Mouse (Mus musculus) hindlimb bud, embryonic 11.5 days (tissue): Measurements from ENCODE around the gene Atp5b.
"Not testable (repeated sequence)": the region's sequence is repeated elsewhere in the genome, so short reads cannot be mapped to it uniquely, and the experiment has no call there.

Source experiments
- DNase-seq: peaks from one replicate; pipeline ENCODE4 v3.0.0-alpha.2; 2012; ENCODE audit warnings: low read depth, low spot score; ENCODE audit errors: extremely low spot score

Gene Atp5b

DNA sequence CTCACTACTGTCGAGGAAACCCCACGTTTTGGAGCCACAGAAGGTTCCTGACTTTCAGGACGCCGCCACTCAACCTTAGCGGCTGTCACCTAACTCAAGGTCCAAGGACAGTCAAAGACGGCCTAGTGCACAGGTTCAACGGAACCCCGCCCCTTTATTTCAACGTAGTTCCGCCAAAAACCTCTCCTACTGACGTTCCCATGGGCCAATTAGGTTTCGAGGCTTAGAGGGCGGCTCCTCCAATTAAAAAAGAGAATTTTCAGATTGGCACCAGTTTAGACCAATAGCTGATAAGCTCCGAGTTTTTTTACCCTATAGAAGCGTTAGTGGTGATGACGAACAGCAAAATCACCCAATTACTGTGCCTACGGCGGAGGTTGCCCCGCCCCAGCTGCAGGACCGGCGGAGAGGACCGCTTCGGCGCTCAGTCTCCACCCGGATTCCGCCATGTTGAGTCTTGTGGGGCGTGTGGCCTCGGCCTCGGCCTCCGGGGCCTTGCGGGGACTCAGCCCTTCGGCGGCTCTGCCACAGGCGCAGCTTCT is at the start of gene Atp5b:
Gene Atp5b, plus strand, starts transcription at position 394 of the 542 bp plus-strand sequence.
- peak; percentile 100 for DNase-seq

DNA sequence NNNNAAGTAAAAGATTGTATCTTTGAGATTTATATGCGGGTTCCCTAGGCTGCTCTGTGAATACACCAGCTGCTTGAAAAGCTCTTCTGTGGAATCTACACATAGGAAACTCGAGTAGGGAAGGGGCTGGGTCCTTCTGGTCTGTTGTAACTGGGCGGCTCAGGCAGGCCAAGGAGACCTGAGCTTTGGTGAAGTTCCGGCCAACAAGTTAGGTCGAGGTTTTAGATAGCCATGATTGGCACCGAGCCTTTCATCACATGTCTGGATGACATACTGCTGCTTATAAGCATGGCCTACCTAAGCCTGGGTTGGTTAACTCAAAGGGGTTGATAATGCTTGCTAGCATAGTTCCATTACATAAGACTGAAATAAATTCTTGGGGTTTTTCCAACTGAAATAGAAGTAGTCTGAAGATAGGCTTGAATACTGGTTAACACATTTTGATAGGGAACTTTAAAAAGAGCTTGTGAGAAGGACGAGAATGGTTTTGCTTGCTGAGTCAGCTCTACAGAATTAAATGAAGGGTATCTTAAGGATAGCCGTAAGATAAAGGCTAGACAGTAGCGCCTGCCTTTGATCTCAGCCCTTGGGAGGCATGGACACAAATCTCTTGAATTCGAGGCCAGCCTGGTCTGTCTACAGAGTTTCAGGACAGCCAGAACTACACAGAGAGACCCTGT is 46.2 kb upstream of the Atp5b start:
- no peak for DNase-seq

DNA sequence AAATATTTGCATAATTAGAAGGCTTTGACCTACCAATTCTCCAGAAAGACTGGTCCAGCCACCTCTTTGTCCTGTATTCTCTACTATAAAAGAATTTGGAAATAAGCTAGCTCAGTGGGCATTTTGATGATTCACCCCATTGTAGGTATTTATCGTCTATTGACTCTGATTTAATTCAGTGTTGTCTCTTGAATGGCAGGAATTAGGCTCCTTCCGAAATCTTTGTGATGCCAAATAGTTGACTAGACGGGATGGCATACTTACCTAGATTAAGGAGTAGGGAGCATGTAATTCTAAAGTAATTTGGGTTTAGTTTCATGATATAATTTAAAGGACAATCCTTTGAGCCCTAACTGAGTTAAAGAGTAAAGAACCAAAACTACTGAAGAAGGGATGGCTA is 45.2 kb upstream of the Atp5b start:
- DNase-seq: no peak

DNA sequence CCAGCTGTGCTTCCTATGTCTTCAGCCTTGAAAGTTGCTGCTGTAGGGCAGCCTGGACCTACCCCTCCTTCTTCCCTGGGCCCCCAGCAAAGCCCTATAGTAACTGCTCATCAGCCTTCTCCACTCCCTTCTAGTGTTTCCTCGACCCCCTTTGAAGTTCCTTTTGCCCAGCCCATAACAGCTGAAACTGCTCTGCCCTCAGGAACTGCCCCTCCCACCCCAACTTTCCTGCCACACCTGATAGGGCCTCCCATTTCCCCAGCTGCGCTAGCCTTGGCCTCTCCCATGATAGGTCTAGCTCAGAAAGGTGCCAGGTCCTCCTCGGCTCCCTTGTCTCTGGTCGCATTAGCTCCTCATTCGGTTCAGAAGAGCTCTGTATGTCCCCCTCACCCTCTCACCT is 43.9 kb upstream of the Atp5b start:
- DNase-seq: no peak

DNA sequence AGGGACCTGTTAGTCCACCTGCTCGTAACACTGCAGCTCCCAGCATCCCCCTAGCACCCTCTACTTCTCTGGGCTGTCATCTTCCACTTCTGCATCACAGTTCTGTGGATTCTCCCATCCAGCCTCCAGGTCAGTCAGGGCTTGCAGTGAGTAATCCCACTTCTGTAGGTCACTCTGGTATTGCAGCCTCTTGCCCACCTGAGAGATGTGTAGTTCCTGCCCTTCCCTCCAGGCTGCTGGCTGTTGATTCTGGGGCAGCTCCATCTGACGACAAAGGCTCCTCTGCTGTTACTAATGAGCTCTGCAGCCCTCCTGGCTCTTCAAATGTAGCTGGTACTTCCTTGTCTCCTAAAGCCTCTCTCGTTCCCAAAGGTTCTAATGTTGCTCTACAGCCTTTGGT is 43.2 kb upstream of the Atp5b start:
- no peak for DNase-seq

DNA sequence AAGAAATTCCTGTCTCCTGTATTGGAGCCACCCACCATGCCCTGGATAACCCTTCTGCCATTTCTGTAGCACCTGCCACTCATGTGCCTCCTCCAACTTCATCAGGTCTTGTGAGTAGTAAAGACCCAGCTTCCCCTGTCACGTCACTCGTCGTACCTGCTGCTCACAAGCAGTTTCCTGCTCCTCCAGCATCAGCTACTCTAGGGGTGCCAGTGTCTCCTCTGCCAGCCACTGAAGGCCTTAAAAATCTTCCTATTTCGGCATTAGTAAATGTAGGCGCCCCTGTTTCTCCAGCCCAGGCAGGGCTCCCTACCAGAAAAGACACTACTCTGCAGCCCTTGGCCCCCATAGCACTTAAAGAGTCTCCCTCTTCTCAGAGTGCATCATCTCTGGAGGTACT is 42.8 kb upstream of the Atp5b start:
- DNase-seq: no peak

- no peak for DNase-seq
These were observed 41.4 kb upstream of the Atp5b start for GRCm38 (mm10) chr10:128041636-128042035.

DNA sequence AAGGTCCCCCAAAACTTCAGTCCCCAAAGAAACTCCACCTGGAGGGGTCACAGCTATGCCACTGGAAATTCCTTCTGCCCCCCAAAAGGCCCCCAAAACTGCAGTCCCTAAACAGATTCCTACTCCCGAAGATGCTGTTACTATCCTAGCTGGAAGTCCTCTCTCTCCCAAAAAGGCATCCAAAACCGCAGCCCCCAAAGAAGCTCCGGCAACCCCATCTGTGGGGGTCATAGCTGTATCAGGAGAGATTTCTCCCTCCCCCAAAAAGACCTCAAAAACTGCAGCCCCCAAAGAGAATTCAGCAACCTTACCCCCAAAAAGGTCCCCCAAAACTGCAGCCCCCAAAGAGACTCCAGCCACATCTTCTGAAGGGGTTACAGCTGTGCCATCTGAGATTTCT is 40.6 kb upstream of the Atp5b start:
- DNase-seq: no peak

GRCm38 (mm10) chr10:128043041-128043835 is 39.8 kb upstream of the Atp5b start:
- no peak for DNase-seq

GRCm38 (mm10) chr10:128048157-128048556 is 34.9 kb upstream of the Atp5b start:
- DNase-seq: no peak

GRCm38 (mm10) chr10:128049741-128050140 is 33.3 kb upstream of the Atp5b start:
- no peak for DNase-seq

DNA sequence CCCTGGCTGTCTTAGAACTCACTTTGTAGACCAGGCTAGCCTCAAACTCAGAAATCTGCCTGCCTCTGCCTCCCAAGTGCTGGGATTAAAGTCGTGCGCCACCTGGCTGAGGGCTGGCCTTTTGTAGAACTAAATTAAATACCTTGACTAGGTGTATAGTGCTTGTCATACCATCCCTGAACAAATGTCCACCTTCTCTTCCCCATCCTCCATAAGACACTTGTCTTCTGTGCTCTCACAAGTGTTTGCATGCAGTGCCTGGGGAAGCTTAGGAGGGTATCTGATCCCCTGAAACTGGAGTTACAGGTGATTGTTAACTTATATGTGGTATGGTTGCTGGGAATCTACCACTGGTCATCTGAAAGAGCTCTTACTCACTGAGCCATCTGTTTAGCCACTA is 32.7 kb upstream of the Atp5b start:
- no peak for DNase-seq

- no peak for DNase-seq
These were observed 31.5 kb upstream of the Atp5b start for GRCm38 (mm10) chr10:128051589-128051988.

DNA sequence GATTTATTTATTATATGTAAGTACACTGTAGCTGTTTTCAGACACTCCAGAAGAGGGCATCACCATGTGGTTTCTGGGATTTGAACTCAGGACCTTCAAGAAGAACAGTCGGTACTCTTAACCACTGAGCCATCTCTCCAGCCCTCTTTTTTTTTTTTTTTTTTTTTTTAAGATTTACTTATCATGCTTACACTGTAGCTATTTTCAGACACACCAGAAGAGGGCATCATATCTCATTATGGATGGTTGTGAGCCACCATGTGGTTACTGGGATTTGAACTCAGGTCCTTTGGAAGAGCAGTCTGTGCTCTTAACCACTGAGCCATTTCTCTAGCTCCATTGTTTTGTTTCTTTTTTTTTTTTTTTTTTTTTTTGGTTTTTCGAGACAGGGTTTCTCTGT is 30.9 kb upstream of the Atp5b start:
- DNase-seq: not testable (repeated sequence)

- no peak for DNase-seq
These were observed 30.1 kb upstream of the Atp5b start for GRCm38 (mm10) chr10:128053001-128053400.

DNA sequence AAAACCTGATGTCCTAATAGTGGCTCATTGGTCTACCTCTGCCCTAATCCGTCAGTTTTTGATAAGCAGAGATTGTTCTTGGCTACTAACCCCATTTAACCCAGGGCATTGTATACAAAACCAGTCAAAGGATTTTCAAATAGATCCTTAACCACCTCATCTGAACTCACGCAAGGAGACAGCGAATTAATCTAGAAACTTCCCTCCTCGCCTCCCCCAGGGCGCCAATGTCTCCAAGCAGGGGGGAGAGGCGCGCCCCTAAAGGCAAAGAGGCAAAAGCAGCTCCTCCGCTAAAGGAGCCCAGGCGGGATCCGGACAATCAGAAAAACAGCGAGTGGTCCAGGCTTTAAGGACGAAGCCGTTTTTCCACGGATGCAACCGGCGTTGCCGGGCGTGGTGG is 24.9 kb upstream of the Atp5b start:
- no peak for DNase-seq

GRCm38 (mm10) chr10:128058601-128059151 is 24.4 kb upstream of the Atp5b start, which contains the start of gene Ptges3:
Gene Ptges3, plus strand, starts transcription at chr10:128058954.
- DNase-seq: peak; percentile 83

- DNase-seq: no peak
These were observed 23.7 kb upstream of the Atp5b start for GRCm38 (mm10) chr10:128059207-128059981.

DNA sequence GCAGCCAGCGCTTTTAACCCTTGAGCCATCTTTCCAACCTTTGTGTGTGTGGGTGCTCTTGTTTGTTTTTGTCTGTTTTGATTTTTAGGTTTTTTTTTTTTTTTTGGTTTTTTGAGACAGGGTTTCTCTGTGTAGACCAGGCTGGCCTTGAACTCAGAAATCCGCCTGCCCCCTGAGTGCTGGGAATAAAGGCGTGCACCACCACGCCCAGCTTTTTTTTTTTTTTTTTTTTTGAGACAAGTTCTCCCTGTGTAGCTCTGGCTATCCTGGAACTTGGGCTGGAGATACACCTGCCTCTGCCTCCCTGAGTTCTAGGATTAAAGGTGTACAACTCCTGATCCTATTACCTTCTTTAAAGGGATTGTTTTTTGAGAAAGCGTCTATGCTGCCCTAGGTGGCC is 22.0 kb upstream of the Atp5b start:
- no peak for DNase-seq

- no peak for DNase-seq
These were observed 20.7 kb upstream of the Atp5b start for GRCm38 (mm10) chr10:128062221-128062989.
